Mouse (Mus musculus) frontal cortex, adult 2 months (tissue): ENCODE data around the gene Adgrl1. TPM values are rescaled to one million over a fixed set of nuclear protein-coding genes. Genes with fewer than 3 reads are reported as not detected.

Source experiments
- DNase-seq, 2 experiments: peaks; one replicate each; pipeline ENCODE4 v3.0.0; 2022; ENCODE audit warnings: low spot score in 1 of 2; ENCODE audit errors: extremely low spot score in 1 of 2
- polyA plus RNA-seq: library from polyadenylated mRNA; depleted of rRNA; stranded (reverse); fragments of >200 nt; gene quantifications from 2 replicates; pipeline ENCODE4 v1.2.3, GENCODE M21; 2012; rRNA removed

Gene Adgrl1
- polyA plus RNA-seq, result 199 and 247 TPM in 2 replicates

GRCm38 (mm10) chr8:83899363-83900252 lies at the start of gene Adgrl1:
Adgrl1 (plus strand) TSS chr8:83900105.
- DNase-seq, result peak; percentile 94 to 96

- no peak for DNase-seq
These were observed 47.6 kb upstream of the Adgrl1 start for GRCm38 (mm10) chr8:83852329-83852728.

GRCm38 (mm10) chr8:83853323-83854050 lies 46.4 kb upstream of the Adgrl1 start:
- DNase-seq, result no peak

GRCm38 (mm10) chr8:83856486-83857065 lies 43.3 kb upstream of the Adgrl1 start:
- DNase-seq, result no peak

- DNase-seq, result no peak
These were observed 37.3 kb upstream of the Adgrl1 start for GRCm38 (mm10) chr8:83862439-83863268.

GRCm38 (mm10) chr8:83874881-83875655 lies 24.8 kb upstream of the Adgrl1 start:
- peak in 1 of 2 experiments; percentile 61 for DNase-seq

GRCm38 (mm10) chr8:83875656-83876040 lies 24.3 kb upstream of the Adgrl1 start:
- DNase-seq, result peak in 1 of 2 experiments; percentile 66

GRCm38 (mm10) chr8:83876080-83876837 lies 23.6 kb upstream of the Adgrl1 start:
- DNase-seq, result no peak

GRCm38 (mm10) chr8:83876838-83877223 lies 23.1 kb upstream of the Adgrl1 start:
- DNase-seq, result peak in 1 of 2 experiments; percentile 41

GRCm38 (mm10) chr8:83888409-83888808 lies 11.5 kb upstream of the Adgrl1 start:
- DNase-seq, result no peak

GRCm38 (mm10) chr8:83892061-83892460 lies 7.8 kb upstream of the Adgrl1 start:
- DNase-seq, result no peak

GRCm38 (mm10) chr8:83893915-83894314 lies 6.0 kb upstream of the Adgrl1 start:
- peak in 1 of 2 experiments; percentile 94 for DNase-seq

- no peak for DNase-seq
These were observed 4.0 kb upstream of the Adgrl1 start for GRCm38 (mm10) chr8:83895894-83896293.

GRCm38 (mm10) chr8:83896461-83896860 lies 3.4 kb upstream of the Adgrl1 start:
- no peak for DNase-seq

- peak in 1 of 2 experiments; percentile 71 for DNase-seq
These were observed 2.7 kb upstream of the Adgrl1 start for GRCm38 (mm10) chr8:83897211-83897610.

- DNase-seq, result peak in 1 of 2 experiments; percentile 63
These were observed 1.4 kb upstream of the Adgrl1 start for GRCm38 (mm10) chr8:83898456-83898855.

- DNase-seq, result peak in 1 of 2 experiments; percentile 79
These were observed 931 bp upstream of the Adgrl1 start for GRCm38 (mm10) chr8:83898985-83899362.

GRCm38 (mm10) chr8:83900266-83900956 lies 506 bp downstream of the Adgrl1 start:
- DNase-seq, result no peak
